ENCODE assay signal across 11 mouse cellular contexts in genomic region chr7:94046029-94046428, GRCm38 (mm10).
DNase-seq lines count a peak whose midpoint lies in the region; ATAC-seq and TF ChIP-seq lines count a peak whose summit lies in the region.
"Had no signal": no experiment of that assay in that cellular context is flagged by ENCODE, and none has a peak within 500 bp of the region (broad histone marks: within the 10 kb centered on the region; RNA-seq: fewer than 3 reads in every experiment).

No protein-coding gene starts in this region.

- peak; percentile 50 for DNase-seq in embryonic facial prominence, embryonic 11.5 days (ENCODE audit: low spot score)
- DNase-seq in embryonic facial prominence, embryonic 10.5 days (ENCODE audit: low spot score), result no peak
- no peak for DNase-seq in liver, postnatal 0 days
- DNase-seq in liver, embryonic 11.5 days (ENCODE audit: low spot score), result no peak
- no peak for DNase-seq in kidney, adult 9 months
- no peak for DNase-seq in spleen, postnatal 10 days (ENCODE audit: low spot score in 2 of 2)
- DNase-seq: adrenal gland, postnatal 10 days had no signal

- H3K4me2 ChIP-seq in embryonic facial prominence, embryonic 11.5 days (ENCODE audit: low read depth, low read length), result no peak overlapping the region
- H3K4me2 ChIP-seq in liver, postnatal 0 days (ENCODE audit: low read depth, low read length), result no peak overlapping the region
- H3K4me2 ChIP-seq in liver, embryonic 11.5 days, result no peak overlapping the region
- no peak overlapping the region for H3K4me2 ChIP-seq in midbrain, embryonic 16.5 days (ENCODE audit: low read length)
- H3K4me2 ChIP-seq: intestine, embryonic 15.5 days; lung, embryonic 15.5 days had no signal

- H3K4me1 ChIP-seq in embryonic facial prominence, embryonic 11.5 days (ENCODE audit: control insufficient read depth, insufficient read depth, low read length), result no peaks in the 10 kb centered on the region
- peaks cover 6% of the 10 kb centered on the region; the same call in 1 of the 2 replicates for H3K4me1 ChIP-seq in embryonic facial prominence, embryonic 10.5 days
- no peaks in the 10 kb centered on the region for H3K4me1 ChIP-seq in liver, postnatal 0 days (ENCODE audit: insufficient read depth)
- no peaks in the 10 kb centered on the region for H3K4me1 ChIP-seq in liver, embryonic 11.5 days (replicated peaks; ENCODE audit: control insufficient read depth, insufficient read depth, low read length)
- peaks cover 9% of the 10 kb centered on the region for H3K4me1 ChIP-seq in midbrain, embryonic 16.5 days (ENCODE audit: control insufficient read depth, insufficient read depth, low read length)
- H3K4me1 ChIP-seq: intestine, embryonic 15.5 days; lung, embryonic 15.5 days had no signal

- H3K9ac ChIP-seq in embryonic facial prominence, embryonic 11.5 days (replicated peaks; ENCODE audit: low read length), result no peak overlapping the region
- no peak overlapping the region for H3K9ac ChIP-seq in liver, postnatal 0 days (replicated peaks)
- H3K9ac ChIP-seq in liver, embryonic 11.5 days (ENCODE audit: low read depth, low read length), result no peak overlapping the region
- no peak overlapping the region for H3K9ac ChIP-seq in midbrain, embryonic 16.5 days (ENCODE audit: low read depth, low read length)
- H3K9ac ChIP-seq: intestine, embryonic 15.5 days; lung, embryonic 15.5 days had no signal

- no peak overlapping the region for H3K27ac ChIP-seq in embryonic facial prominence, embryonic 11.5 days (replicated peaks; ENCODE audit: low read depth, low read length)
- H3K27ac ChIP-seq in embryonic facial prominence, embryonic 10.5 days (replicated peaks), result no peak overlapping the region
- no peak overlapping the region for H3K27ac ChIP-seq in liver, postnatal 0 days (ENCODE audit: low read depth)
- H3K27ac ChIP-seq in liver, embryonic 11.5 days (ENCODE audit: low read depth, low read length), result no peak overlapping the region
- H3K27ac ChIP-seq in midbrain, embryonic 16.5 days (ENCODE audit: low read length), result no peak overlapping the region
- H3K27ac ChIP-seq: intestine, embryonic 15.5 days; lung, embryonic 15.5 days had no signal

- H3K9me3 ChIP-seq in embryonic facial prominence, embryonic 11.5 days (replicated peaks; ENCODE audit: control insufficient read depth, low read length), result no peaks in the 10 kb centered on the region
- H3K9me3 ChIP-seq in embryonic facial prominence, embryonic 10.5 days, result no peaks in the 10 kb centered on the region
- H3K9me3 ChIP-seq in liver, postnatal 0 days (ENCODE audit: low read length), result no peaks in the 10 kb centered on the region
- H3K9me3 ChIP-seq in liver, embryonic 11.5 days (ENCODE audit: control insufficient read depth, low read length), result no peaks in the 10 kb centered on the region
- H3K9me3 ChIP-seq in midbrain, embryonic 16.5 days (replicated peaks; ENCODE audit: control insufficient read depth, low read length, poor library complexity, severe bottlenecking), result no peaks in the 10 kb centered on the region
- H3K9me3 ChIP-seq: intestine, embryonic 15.5 days; lung, embryonic 15.5 days had no signal

- TF ChIP-seq EP300 in liver, postnatal 0 days (IDR thresholded peaks at IDR 0.05; ENCODE audit: low read depth), result no peak

- H3K4me3 ChIP-seq in embryonic facial prominence, embryonic 11.5 days (ENCODE audit: low read depth, low read length), result no peak overlapping the region
- H3K4me3 ChIP-seq in embryonic facial prominence, embryonic 10.5 days, result no peak overlapping the region
- no peak overlapping the region for H3K4me3 ChIP-seq in liver, postnatal 0 days (ENCODE audit: low read depth, low read length)
- H3K4me3 ChIP-seq in liver, embryonic 11.5 days (ENCODE audit: low read depth, low read length), result no peak overlapping the region
- no peak overlapping the region for H3K4me3 ChIP-seq in midbrain, embryonic 16.5 days (ENCODE audit: low read depth, low read length)
- H3K4me3 ChIP-seq: intestine, embryonic 15.5 days; lung, embryonic 15.5 days had no signal

- peak; percentile 44; the same call in 1 of the 2 replicates for TF ChIP-seq CTCF in liver, postnatal 0 days (IDR thresholded peaks at IDR 0.05; ENCODE audit: low read depth)

- no peaks in the 10 kb centered on the region for H3K27me3 ChIP-seq in embryonic facial prominence, embryonic 11.5 days (ENCODE audit: control insufficient read depth, insufficient read depth, low read length)
- no peaks in the 10 kb centered on the region; the same call in 1 of the 2 replicates for H3K27me3 ChIP-seq in embryonic facial prominence, embryonic 10.5 days (replicated peaks; ENCODE audit: low read depth, poor library complexity, severe bottlenecking)
- H3K27me3 ChIP-seq in liver, postnatal 0 days (ENCODE audit: insufficient read depth, low read length), result no peaks in the 10 kb centered on the region
- H3K27me3 ChIP-seq in liver, embryonic 11.5 days (replicated peaks; ENCODE audit: control insufficient read depth, insufficient read depth, low read length), result no peaks in the 10 kb centered on the region
- no peaks in the 10 kb centered on the region for H3K27me3 ChIP-seq in midbrain, embryonic 16.5 days (ENCODE audit: control insufficient read depth, insufficient read depth, low read depth, low read length)
- H3K27me3 ChIP-seq: intestine, embryonic 15.5 days; lung, embryonic 15.5 days had no signal

- WGBS in embryonic facial prominence, embryonic 11.5 days, result 48% methylated on average over 1 of the region's 1 CpGs
- WGBS in embryonic facial prominence, embryonic 10.5 days, result 41% methylated on average over 1 of the region's 1 CpGs
- 20% methylated on average over 1 of the region's 1 CpGs for WGBS in liver, postnatal 0 days (ENCODE audit: insufficient replicate concordance)
- 55% methylated on average over 1 of the region's 1 CpGs for WGBS in liver, embryonic 11.5 days
- WGBS in midbrain, embryonic 16.5 days, result 35% methylated on average over 1 of the region's 1 CpGs

- H3K36me3 ChIP-seq in embryonic facial prominence, embryonic 11.5 days (replicated peaks; ENCODE audit: control insufficient read depth, insufficient read depth, low read depth, low read length), result no peaks in the 10 kb centered on the region
- H3K36me3 ChIP-seq in embryonic facial prominence, embryonic 10.5 days (replicated peaks), result no peaks in the 10 kb centered on the region
- H3K36me3 ChIP-seq in liver, postnatal 0 days (replicated peaks; ENCODE audit: insufficient read depth, low read length), result no peaks in the 10 kb centered on the region
- H3K36me3 ChIP-seq in liver, embryonic 11.5 days (ENCODE audit: control insufficient read depth, insufficient read depth, low read length), result no peaks in the 10 kb centered on the region
- H3K36me3 ChIP-seq in midbrain, embryonic 16.5 days (ENCODE audit: control insufficient read depth, insufficient read depth, low read length), result no peaks in the 10 kb centered on the region
- H3K36me3 ChIP-seq: intestine, embryonic 15.5 days; lung, embryonic 15.5 days had no signal

- ATAC-seq in embryonic facial prominence, embryonic 11.5 days (replicated peaks; ENCODE audit: insufficient number of reproducible peaks, low FRiP score, low TSS enrichment, low read depth), result no peak
- no peak for ATAC-seq in liver, postnatal 0 days
- ATAC-seq in liver, embryonic 11.5 days (replicated peaks; ENCODE audit: low FRiP score), result no peak
- peak; percentile 87 for ATAC-seq in common myeloid progenitor, adult 5-6 weeks (replicated peaks; ENCODE audit: low read depth, poor library complexity, severe bottlenecking)
- peak; percentile 26; the same call in 1 of the 2 replicates for ATAC-seq in midbrain, embryonic 16.5 days
- ATAC-seq: intestine, embryonic 15.5 days had no signal

Comparison
In these comparisons a context has a peak if more than half of its experiments do, and no peak if none do; other contexts are left out.
1. ATAC-seq: peak in common myeloid progenitor, adult 5-6 weeks (single experiment) and midbrain, embryonic 16.5 days (single experiment); none in embryonic facial prominence, embryonic 11.5 days (single experiment), liver, postnatal 0 days (single experiment) and liver, embryonic 11.5 days (single experiment).